Mouse (Mus musculus) E14TG2a.4 (cell line): ENCODE data around the gene Unc5c.

ENCODE experiments used
- CTCF ChIP-seq: conservative IDR thresholded peaks from 2 replicates; pipeline ENCODE4 v1.5.1; 2014; ENCODE audit warnings: low read length
- NANOG ChIP-seq: IDR thresholded peaks from 2 replicates; pipeline ENCODE4 v1.6.1; 2014; ENCODE audit warnings: borderline replicate concordance, low read length, mixed read lengths
- POU5F1 ChIP-seq: IDR thresholded peaks from 2 replicates; pipeline ENCODE4 v1.6.1; 2014; ENCODE audit warnings: low read length, borderline replicate concordance

DNA sequence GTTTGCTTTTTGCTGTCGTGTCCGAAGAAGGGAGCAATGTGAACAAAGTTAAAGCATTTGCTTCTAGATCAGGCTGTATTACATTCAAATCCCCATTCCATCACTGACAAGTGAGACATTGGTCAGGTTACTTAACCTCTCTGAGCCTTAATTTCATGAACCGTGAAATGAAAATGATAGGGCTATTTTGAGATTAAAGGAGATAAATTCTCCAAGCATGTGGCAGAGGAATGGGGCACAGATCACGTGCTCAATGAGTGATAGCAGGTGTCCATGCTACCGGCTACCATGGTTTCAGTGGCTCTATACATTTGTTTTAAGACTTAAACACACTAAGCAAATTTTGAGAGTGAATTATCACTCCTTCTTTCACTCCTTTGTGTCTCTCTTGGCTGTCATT is 254.0 kb downstream of the Unc5c start:
- TF ChIP-seq CTCF: no peak
- no peak for TF ChIP-seq NANOG
- TF ChIP-seq POU5F1: no peak
